Comparison of ENCODE assay signal across 20 mouse cellular contexts in the genomic region with DNA sequence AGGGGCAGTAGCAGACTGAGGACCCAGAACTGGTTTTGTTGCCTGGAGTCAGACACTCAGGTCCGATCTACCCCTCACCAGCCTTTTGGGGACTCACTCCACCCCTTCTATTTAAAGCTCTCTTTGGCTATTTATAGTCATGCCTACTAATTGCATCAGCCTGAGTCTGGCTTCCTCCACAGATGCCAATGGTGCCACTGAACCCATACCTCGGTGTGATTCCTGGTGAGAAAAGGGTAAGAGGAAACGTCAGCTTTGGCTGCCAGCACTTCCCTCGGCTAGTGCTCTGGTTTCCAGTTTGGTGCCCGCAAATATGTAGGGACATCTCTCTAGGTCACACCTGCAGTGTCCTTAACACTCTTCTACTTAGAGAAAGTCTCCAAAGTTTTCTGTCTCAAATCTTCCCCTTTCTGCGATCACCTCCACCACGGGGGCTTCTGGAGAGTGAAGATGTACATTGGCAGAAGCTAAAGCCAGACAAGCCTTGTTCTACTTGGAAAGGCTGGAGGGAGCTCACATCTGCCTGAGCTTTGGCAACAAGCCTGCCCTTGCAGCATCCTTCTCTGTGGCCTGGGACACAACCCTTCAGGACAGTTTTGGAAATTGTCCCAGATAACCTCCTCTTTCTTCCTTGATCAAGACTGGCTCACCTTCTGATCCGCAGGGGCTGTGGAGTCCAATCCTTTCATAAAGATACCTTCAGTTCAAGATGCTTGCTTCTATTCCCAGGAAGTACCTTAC. TPM values are rescaled to one million over a fixed set of nuclear protein-coding genes. Genes with fewer than 3 reads are reported as not detected.
"Had no signal": no experiment of that assay in that cellular context is flagged by ENCODE, and none has a peak within 500 bp of the region (broad histone marks: within the 10 kb centered on the region; RNA-seq: fewer than 3 reads in every experiment).

No protein-coding gene starts in this region.

- H3K9ac ChIP-seq: limb, embryonic 12.5 days; liver, embryonic 13.5 days; liver, postnatal 0 days; lung, embryonic 15.5 days; midbrain, embryonic 12.5 days; neural tube, embryonic 15.5 days had no signal

- H3K36me3 ChIP-seq: limb, embryonic 12.5 days; liver, embryonic 13.5 days; lung, embryonic 15.5 days had no signal

- DNase-seq: kidney, postnatal 36 days; layer of hippocampus, adult 9-11 months; layer of hippocampus, postnatal 36 days; liver; liver, embryonic 13.5 days; liver, postnatal 0 days; right cerebral cortex, adult 18-20 months; right cerebral cortex, postnatal 25 days; thymus, postnatal 4 days had no signal

- H3K4me1 ChIP-seq: limb, embryonic 12.5 days; lung, embryonic 15.5 days; midbrain, embryonic 12.5 days had no signal

- H3K27me3 ChIP-seq: neural tube, embryonic 15.5 days had no signal

- H3K4me2 ChIP-seq: limb, embryonic 12.5 days; liver, embryonic 13.5 days; lung, embryonic 15.5 days; midbrain, embryonic 12.5 days; neural tube, embryonic 15.5 days had no signal

- ATAC-seq: liver, postnatal 0 days had no signal

- H3K4me3 ChIP-seq: limb, embryonic 12.5 days; liver, embryonic 13.5 days; lung, embryonic 15.5 days; midbrain, embryonic 12.5 days; neural tube, embryonic 15.5 days had no signal

- H3K9me3 ChIP-seq: limb, embryonic 12.5 days; liver, embryonic 13.5 days; lung, embryonic 15.5 days; midbrain, embryonic 12.5 days; neural tube, embryonic 15.5 days had no signal

- H3K27ac ChIP-seq: kidney, postnatal 0 days; limb, embryonic 12.5 days; liver, embryonic 13.5 days; lung, embryonic 15.5 days; midbrain, embryonic 12.5 days; neural tube, embryonic 15.5 days; stomach, postnatal 0 days had no signal

RNA-seq across cellular contexts. Expression of gene Gm45618, which starts 46.2 kb away (rescaled TPM):
- total RNA-seq: layer of hippocampus, adult 18-20 months; layer of hippocampus, postnatal 36 days; left cerebral cortex, postnatal 36 days; megakaryocyte-erythroid progenitor cell, adult 5-6 weeks; midbrain, postnatal 0 days had no signal
- polyA plus RNA-seq: kidney, postnatal 0 days; limb, embryonic 12.5 days; liver, embryonic 13.5 days; liver, postnatal 0 days; lung, embryonic 15.5 days; midbrain, embryonic 12.5 days; midbrain, postnatal 0 days; neural tube, embryonic 11.5 days; stomach, postnatal 0 days had no signal
